Comparison of ENCODE assay signal across 8 mouse cellular contexts in genomic region chr13:74522481-74523237, GRCm38 (mm10). TPM values are rescaled to one million over a fixed set of nuclear protein-coding genes. Genes with fewer than 3 reads are reported as not detected.
DNase-seq lines count a peak whose midpoint lies in the region; ATAC-seq and TF ChIP-seq lines count a peak whose summit lies in the region.

No protein-coding gene starts in this region.

- H3K4me2 ChIP-seq in kidney, embryonic 14.5 days (replicated peaks; ENCODE audit: low read depth, low read length), result peak overlapping the region; percentile 60
- H3K4me2 ChIP-seq in limb, embryonic 15.5 days, result peak overlapping the region; percentile 63
- peak overlapping the region; percentile 67 for H3K4me2 ChIP-seq in midbrain, postnatal 0 days (ENCODE audit: low read depth, low read length, poor library complexity, severe bottlenecking)

- no peaks in the 10 kb centered on the region for H3K36me3 ChIP-seq in heart, embryonic 10.5 days
- H3K36me3 ChIP-seq in kidney, embryonic 14.5 days (ENCODE audit: control insufficient read depth, insufficient read depth, low read length), result no peaks in the 10 kb centered on the region
- H3K36me3 ChIP-seq in limb, embryonic 15.5 days, result no peaks in the 10 kb centered on the region
- no peaks in the 10 kb centered on the region for H3K36me3 ChIP-seq in midbrain, postnatal 0 days (ENCODE audit: insufficient read depth, low read length)

- 1% methylated on average over 15 of the region's 15 CpGs for WGBS in heart, embryonic 10.5 days
- WGBS in kidney, embryonic 14.5 days, result 2% methylated on average over 15 of the region's 15 CpGs
- 2% methylated on average over 15 of the region's 15 CpGs for WGBS in limb, embryonic 15.5 days
- WGBS in midbrain, postnatal 0 days, result 2% methylated on average over 15 of the region's 15 CpGs

- H3K9ac ChIP-seq in kidney, embryonic 14.5 days (ENCODE audit: low read depth, low read length), result peak overlapping the region; percentile 65
- H3K9ac ChIP-seq in limb, embryonic 15.5 days, result peak overlapping the region; percentile 56
- peak overlapping the region; percentile 48; the same call in 1 of the 2 replicates for H3K9ac ChIP-seq in midbrain, postnatal 0 days (replicated peaks; ENCODE audit: low read length, poor library complexity, severe bottlenecking)

- H3K4me1 ChIP-seq in heart, embryonic 10.5 days, result no peaks in the 10 kb centered on the region
- no peaks in the 10 kb centered on the region for H3K4me1 ChIP-seq in kidney, embryonic 14.5 days (ENCODE audit: control insufficient read depth, insufficient read depth, low read length)
- H3K4me1 ChIP-seq in limb, embryonic 15.5 days, result no peaks in the 10 kb centered on the region
- H3K4me1 ChIP-seq in midbrain, postnatal 0 days (ENCODE audit: insufficient read depth, low read length), result no peaks in the 10 kb centered on the region

- peak overlapping the region; percentile 88 for H3K27ac ChIP-seq in heart, embryonic 10.5 days
- H3K27ac ChIP-seq in kidney, embryonic 14.5 days (ENCODE audit: low read depth, low read length), result peak overlapping the region; percentile 88
- H3K27ac ChIP-seq in limb, embryonic 15.5 days, result peak overlapping the region; percentile 92
- peak overlapping the region; percentile 75; the same call in 1 of the 2 replicates for H3K27ac ChIP-seq in midbrain, postnatal 0 days (ENCODE audit: low read depth, low read length)

- no peaks in the 10 kb centered on the region for H3K9me3 ChIP-seq in heart, embryonic 10.5 days
- no peaks in the 10 kb centered on the region for H3K9me3 ChIP-seq in kidney, embryonic 14.5 days (ENCODE audit: control insufficient read depth, low read length)
- no peaks in the 10 kb centered on the region for H3K9me3 ChIP-seq in limb, embryonic 15.5 days
- H3K9me3 ChIP-seq in midbrain, postnatal 0 days (ENCODE audit: low read length), result no peaks in the 10 kb centered on the region

- H3K27me3 ChIP-seq in heart, embryonic 10.5 days (ENCODE audit: insufficient read depth, poor library complexity, severe bottlenecking), result no peaks in the 10 kb centered on the region
- no peaks in the 10 kb centered on the region for H3K27me3 ChIP-seq in kidney, embryonic 14.5 days (ENCODE audit: control insufficient read depth, insufficient read depth, low read length)
- H3K27me3 ChIP-seq in limb, embryonic 15.5 days, result no peaks in the 10 kb centered on the region
- no peaks in the 10 kb centered on the region for H3K27me3 ChIP-seq in midbrain, postnatal 0 days (ENCODE audit: insufficient read depth, low read length)

- peak; percentile 77 for DNase-seq in 416B (ENCODE audit: low read depth)
- peak; percentile 69 for DNase-seq in brain, adult 2 months (ENCODE audit: low read depth, low spot score)
- peak; percentile 91 for DNase-seq in heart, embryonic 10.5 days (ENCODE audit: low spot score)
- peak; percentile 72 for DNase-seq in midbrain, postnatal 0 days (ENCODE audit: low spot score)
- peak; percentile 84 to 86 for DNase-seq in spleen, postnatal 36 days (ENCODE audit: low spot score in 2 of 2)

- ATAC-seq in erythroblast, adult 5-6 weeks (replicated peaks; ENCODE audit: low FRiP score, poor library complexity, severe bottlenecking), result peak; percentile 82
- peak; percentile 99 for ATAC-seq in kidney, embryonic 14.5 days (ENCODE audit: low FRiP score, low TSS enrichment)
- peak; percentile 93 for ATAC-seq in limb, embryonic 15.5 days (ENCODE audit: insufficient number of reproducible peaks, low FRiP score, low TSS enrichment, low read depth)
- ATAC-seq in midbrain, postnatal 0 days (ENCODE audit: low FRiP score), result peak; percentile 91

- TF ChIP-seq CTCF in midbrain, postnatal 0 days (IDR thresholded peaks at IDR 0.05), result no peak

- peak overlapping the region; percentile 66 for H3K4me3 ChIP-seq in heart, embryonic 10.5 days
- H3K4me3 ChIP-seq in kidney, embryonic 14.5 days (ENCODE audit: low read length), result peak overlapping the region; percentile 52
- H3K4me3 ChIP-seq in limb, embryonic 15.5 days, result peak overlapping the region; percentile 54
- H3K4me3 ChIP-seq in midbrain, postnatal 0 days (ENCODE audit: low read depth, low read length), result peak overlapping the region; percentile 47

RNA-seq across cellular contexts. Expression of gene Zfp825, which starts 28.9 kb away (rescaled TPM):
- total RNA-seq in erythroblast, adult 5-6 weeks (2015; ENCODE audit: low replicate concordance), result 4.8 and 17.9 TPM in 2 replicates
- total RNA-seq in erythroblast, adult 5-6 weeks (2017; ENCODE audit: low replicate concordance), result 2.2 and 5.2 TPM in 2 replicates
- polyA plus RNA-seq in heart, embryonic 10.5 days (2016; fragmentation: Nextera tagmentation; extraction: Ambion mirVana), result 15.4 and 19.1 TPM in 2 replicates
- 27.3 and 29.3 TPM in 2 replicates for polyA plus RNA-seq in kidney, embryonic 14.5 days (2014; fragmentation: Nextera tagmentation; extraction: Ambion mirVana)
- 20.1 and 21.5 TPM in 2 replicates for polyA plus RNA-seq in limb, embryonic 15.5 days (2015; fragmentation: Nextera tagmentation; extraction: Ambion mirVana)
- total RNA-seq in midbrain, postnatal 0 days (2014; rRNA removed), result 4.1 and 7.4 TPM in 2 replicates
- polyA plus RNA-seq in midbrain, postnatal 0 days (2015; fragmentation: Nextera tagmentation; extraction: Ambion mirVana), result 9.9 and 11.4 TPM in 2 replicates

Comparison
In these comparisons a context has a peak if more than half of its experiments do, and no peak if none do; other contexts are left out.
1. Peak in every context shown above with its lines: DNase-seq, ATAC-seq, H3K4me3 ChIP-seq and H3K27ac ChIP-seq.